Mouse (Mus musculus) C2C12 (cell line): ENCODE measurements at regions not wholly inside any gene's neighbourhood (a gene's known extent, or its start where the extent isn't known, plus 50 kb on each side); places are given as distances from the start of the nearest gene placed in this dataset.

Experiments
- H3K27me3 ChIP-seq: one replicate; pipeline ENCODE4 v1.6.1; 2011; ENCODE audit not compliant: control insufficient read depth, insufficient read depth, insufficient read length
- H3K36me3 ChIP-seq: one replicate; pipeline ENCODE4 v1.6.1; 2011; ENCODE audit not compliant: control insufficient read depth, insufficient read depth
- H3K4me3 ChIP-seq: one replicate; pipeline ENCODE4 v1.5.1; 2011; ENCODE audit warnings: mild to moderate bottlenecking, control low read depth; ENCODE audit not compliant: poor library complexity, insufficient read depth, severe bottlenecking
- H3K79me2 ChIP-seq: one replicate; pipeline ENCODE4 v1.6.1; 2011; ENCODE audit not compliant: control insufficient read depth, insufficient read depth
- H3K79me3 ChIP-seq: one replicate; pipeline ENCODE4 v1.6.1; 2011; ENCODE audit warnings: low read depth, control low read depth
- H3ac ChIP-seq: one replicate; pipeline ENCODE3; 2011; ENCODE audit warnings: low read depth; ENCODE audit not compliant: control insufficient read depth, insufficient read length
- CEBPB ChIP-seq: IDR thresholded peaks from one replicate; pipeline ENCODE4 v1.6.1; 2011; ENCODE audit warnings: low read depth, mild to moderate bottlenecking, control low read depth, moderate library complexity
- CTCF ChIP-seq: IDR thresholded peaks from one replicate; pipeline ENCODE4 v1.5.1; 2011; ENCODE audit not compliant: control insufficient read depth, insufficient read depth, insufficient read length
- FOSL1 ChIP-seq: IDR thresholded peaks from one replicate; pipeline ENCODE4 v1.8.0; 2011; ENCODE audit warnings: mild to moderate bottlenecking, low read length; ENCODE audit not compliant: poor library complexity, insufficient read depth, severe bottlenecking
- MAX ChIP-seq: IDR thresholded peaks from one replicate; pipeline ENCODE4 v1.6.1; 2011; ENCODE audit warnings: mild to moderate bottlenecking, control low read depth
- MYOD1 ChIP-seq: IDR thresholded peaks from one replicate; pipeline ENCODE4 v1.6.1; 2011; ENCODE audit warnings: low read depth; ENCODE audit not compliant: control insufficient read depth, insufficient read length
- MYOG ChIP-seq: IDR thresholded peaks from one replicate; pipeline ENCODE4 v1.6.1; 2011; ENCODE audit not compliant: control insufficient read depth, insufficient read length; ENCODE audit errors: extremely low read depth
- USF1 ChIP-seq: IDR thresholded peaks from one replicate; pipeline ENCODE4 v1.6.1; 2011; ENCODE audit warnings: low read depth, mild to moderate bottlenecking, control low read depth, moderate library complexity

GRCm38 (mm10) chr10:122515698-122516097 lies 67.4 kb downstream of the Avpr1a start:
- Histone ChIP-seq H3K79me3 (no peaks in the 10 kb centered on the region), H3K27me3 (no peaks in the 10 kb centered on the region), H3K4me3 (no peak overlapping the region), H3K79me2 (no peaks in the 10 kb centered on the region), H3ac (no peak overlapping the region), H3K36me3 (no peaks in the 10 kb centered on the region)
- no peak for TF ChIP-seq CTCF
- no peak for TF ChIP-seq CEBPB
- TF ChIP-seq MYOD1 = no peak
- no peak for TF ChIP-seq FOSL1
- TF ChIP-seq MAX = no peak
- no peak for TF ChIP-seq MYOG
- TF ChIP-seq USF1 = no peak

GRCm38 (mm10) chr10:122519274-122519790 lies 71.0 kb downstream of the Avpr1a start:
- no peak for TF ChIP-seq MAX
- no peak for TF ChIP-seq CTCF
- no peak for TF ChIP-seq MYOG
- TF ChIP-seq USF1 = no peak
- TF ChIP-seq MYOD1 = no peak
- TF ChIP-seq FOSL1 = no peak
- TF ChIP-seq CEBPB = no peak
- H3K27me3 ChIP-seq = no peaks in the 10 kb centered on the region

GRCm38 (mm10) chr10:122519981-122520380 lies 71.7 kb downstream of the Avpr1a start:
- no peaks in the 10 kb centered on the region for H3K27me3 ChIP-seq
- H3ac ChIP-seq = no peak overlapping the region
- TF ChIP-seq MAX (no peak), FOSL1 (no peak), MYOD1 (no peak), MYOG (no peak), USF1 (no peak), CEBPB (no peak), CTCF (no peak)
- no peaks in the 10 kb centered on the region for H3K36me3 ChIP-seq
- H3K79me3 ChIP-seq = no peaks in the 10 kb centered on the region
- no peak overlapping the region for H3K4me3 ChIP-seq
- H3K79me2 ChIP-seq = no peaks in the 10 kb centered on the region

More at GRCm38 (mm10) chr10:122519274-122519790, 71.0 kb downstream of the Avpr1a start:
- H3K79me2 ChIP-seq = no peaks in the 10 kb centered on the region
- no peaks in the 10 kb centered on the region for H3K36me3 ChIP-seq
- H3K4me3 ChIP-seq = no peak overlapping the region
- H3K79me3 ChIP-seq = no peaks in the 10 kb centered on the region
- H3ac ChIP-seq = no peak overlapping the region

- no peak overlapping the region for H3ac ChIP-seq
- no peaks in the 10 kb centered on the region for H3K27me3 ChIP-seq
- no peak overlapping the region for H3K4me3 ChIP-seq
- no peaks in the 10 kb centered on the region for H3K79me3 ChIP-seq
- no peaks in the 10 kb centered on the region for H3K36me3 ChIP-seq
- no peaks in the 10 kb centered on the region for H3K79me2 ChIP-seq
- TF ChIP-seq MAX (no peak), MYOG (no peak), USF1 (no peak), FOSL1 (peak; percentile 26)
These were observed 74.3 kb downstream of the Avpr1a start for GRCm38 (mm10) chr10:122522631-122523030.

- H3K79me3 ChIP-seq = no peaks in the 10 kb centered on the region
- no peak overlapping the region for H3K4me3 ChIP-seq
- no peaks in the 10 kb centered on the region for H3K27me3 ChIP-seq
- H3K36me3 ChIP-seq = no peaks in the 10 kb centered on the region
- no peak for TF ChIP-seq USF1
- TF ChIP-seq MYOD1 = no peak
- no peak for TF ChIP-seq CEBPB
- no peak for TF ChIP-seq MAX
- TF ChIP-seq CTCF = no peak
- TF ChIP-seq FOSL1 = no peak
- TF ChIP-seq MYOG = no peak
- H3ac ChIP-seq = no peak overlapping the region
- no peaks in the 10 kb centered on the region for H3K79me2 ChIP-seq
These were observed 77.1 kb downstream of the Avpr1a start for GRCm38 (mm10) chr10:122525360-122525759.

- Histone ChIP-seq H3K79me2 (no peaks in the 10 kb centered on the region), H3K27me3 (no peaks in the 10 kb centered on the region), H3K4me3 (no peak overlapping the region), H3K79me3 (no peaks in the 10 kb centered on the region), H3ac (no peak overlapping the region), H3K36me3 (no peaks in the 10 kb centered on the region)
- TF ChIP-seq USF1 (no peak), MAX (no peak)
These were observed 77.5 kb downstream of the Avpr1a start for GRCm38 (mm10) chr10:122525807-122526206.
